Mouse (Mus musculus) heart, embryonic 14.5 days (tissue): ENCODE measurements at regions not wholly inside any gene's neighbourhood (a gene's known extent, or its start where the extent isn't known, plus 50 kb on each side); places are given as distances from the start of the nearest gene placed in this dataset.
A peak's percentile ranks its signal among the peaks of the same experiment; 100 is the strongest.

Experiments used
- ATAC-seq: fragments of 200-750 bp; cut with Nextera tagmentation; 2 replicates; pipeline ENCODE4 v1.8.0; 2017; ENCODE audit warnings: low read depth, moderate TSS enrichment; ENCODE audit not compliant: insufficient number of reproducible peaks, insufficient read depth, low FRiP score
- H3K27ac ChIP-seq, 2 experiments: fragments of 200-500 bp in 1 of 2; fragments of 300-500 bp in 1 of 2; sonication (generic) in 1 of 2; replicated peaks in 1 of 2; 2 replicates each; pipeline ENCODE4 v1.5.1; 2012 to 2014; ENCODE audit warnings: low read depth in 2 of 2, low read length in 2 of 2, control low read depth in 1 of 2, mild to moderate bottlenecking in 1 of 2, mixed read lengths in 1 of 2; ENCODE audit not compliant: control insufficient read depth in 1 of 2, insufficient read depth in 1 of 2
- H3K27me3 ChIP-seq: fragments of 300-500 bp; sonication (generic); 2 replicates; pipeline ENCODE4 v1.6.1; 2014; ENCODE audit warnings: mild to moderate bottlenecking, low read length, control low read depth; ENCODE audit not compliant: control insufficient read depth, insufficient read depth
- H3K36me3 ChIP-seq: fragments of 300-500 bp; sonication (generic); 2 replicates; pipeline ENCODE4 v1.6.1; 2014; ENCODE audit warnings: mild to moderate bottlenecking, control low read depth, low read length, mixed read lengths; ENCODE audit not compliant: control insufficient read depth, insufficient read depth
- H3K4me1 ChIP-seq, 2 experiments: fragments of 200-500 bp in 1 of 2; fragments of 300-500 bp in 1 of 2; sonication (generic) in 1 of 2; 2 replicates each; pipeline ENCODE4 v1.6.1; 2012 to 2014; ENCODE audit warnings: low read length in 2 of 2, control low read depth in 1 of 2, mixed read lengths in 1 of 2; ENCODE audit not compliant: control insufficient read depth in 2 of 2, insufficient read depth in 2 of 2
- H3K4me2 ChIP-seq: fragments of 300-500 bp; sonication (generic); 2 replicates; pipeline ENCODE4 v1.6.1; 2014; ENCODE audit warnings: mild to moderate bottlenecking, low read length
- H3K4me3 ChIP-seq, 2 experiments: fragments of 200-500 bp in 1 of 2; fragments of 300-500 bp in 1 of 2; sonication (generic) in 1 of 2; 2 replicates each; pipeline ENCODE4 v1.5.1; 2012 to 2014; ENCODE audit warnings: low read length in 2 of 2, mild to moderate bottlenecking in 2 of 2, control low read depth in 1 of 2, low read depth in 1 of 2, moderate library complexity in 1 of 2; ENCODE audit not compliant: control insufficient read depth in 1 of 2, insufficient read depth in 1 of 2
- H3K9ac ChIP-seq: fragments of 300-500 bp; sonication (generic); 2 replicates; pipeline ENCODE4 v1.6.1; 2014; ENCODE audit warnings: mild to moderate bottlenecking, low read length
- H3K9me3 ChIP-seq: fragments of 300-500 bp; sonication (generic); 2 replicates; pipeline ENCODE4 v1.6.1; 2016; ENCODE audit warnings: low read length, control low read depth; ENCODE audit not compliant: control insufficient read depth
- WGBS: fragments of 180-500 bp; shearing (Covaris S2); extraction: QIAGEN DNeasy Blood & Tissue Kit; methylation state at CpG from one replicate; pipeline ENCODE4 v1.1.7; 2014; 5-methylcytosine and 5-hydroxymethylcytosine counted together

GRCm38 (mm10) chr12:70702473-70702872 lies 122.8 kb upstream of the Frmd6 start:
- no peaks in the 10 kb centered on the region for H3K9me3 ChIP-seq
- H3K4me1 ChIP-seq = peaks cover 2 to 6% of the 10 kb centered on the region in 2 experiments; a peak in 3 of 4 replicates
- H3K27ac ChIP-seq = no peak overlapping the region
- 84% methylated on average over 5 of the region's 5 CpGs for WGBS
- H3K4me3 ChIP-seq = no peak overlapping the region
- no peaks in the 10 kb centered on the region for H3K36me3 ChIP-seq
- H3K4me2 ChIP-seq = no peak overlapping the region
- no peaks in the 10 kb centered on the region for H3K27me3 ChIP-seq
- no peak overlapping the region for H3K9ac ChIP-seq
- ATAC-seq = no peak

- Histone ChIP-seq H3K27ac (peak overlapping the region in 1 of 2 experiments; percentile 38; a peak in 1 of 4 replicates), H3K4me3 (no peak overlapping the region), H3K36me3 (no peaks in the 10 kb centered on the region), H3K4me2 (no peak overlapping the region), H3K4me1 (peaks cover 10 to 12% of the 10 kb centered on the region in 2 experiments), H3K9ac (no peak overlapping the region), H3K9me3 (no peaks in the 10 kb centered on the region), H3K27me3 (no peaks in the 10 kb centered on the region)
- no peak for ATAC-seq
- 77% methylated on average over 11 of the region's 11 CpGs for WGBS
These were observed 118.3 kb upstream of the Frmd6 start for GRCm38 (mm10) chr12:70706806-70707628.

- peaks cover 10 to 17% of the 10 kb centered on the region in 2 experiments for H3K4me1 ChIP-seq
- no peak overlapping the region for H3K9ac ChIP-seq
- H3K4me2 ChIP-seq = no peak overlapping the region
- 42% methylated on average over 6 of the region's 6 CpGs for WGBS
- no peaks in the 10 kb centered on the region for H3K9me3 ChIP-seq
- no peak overlapping the region for H3K4me3 ChIP-seq
- peak overlapping the region; percentile 12 to 38; a peak in 1 of 4 replicates for H3K27ac ChIP-seq
- H3K36me3 ChIP-seq = no peaks in the 10 kb centered on the region
- ATAC-seq = no peak
- H3K27me3 ChIP-seq = no peaks in the 10 kb centered on the region
These were observed 117.6 kb upstream of the Frmd6 start for GRCm38 (mm10) chr12:70707629-70708289.

GRCm38 (mm10) chr12:70708290-70708668 lies 117.0 kb upstream of the Frmd6 start:
- ATAC-seq = no peak
- H3K27ac ChIP-seq = no peak overlapping the region
- WGBS = 88% methylated on average over 5 of the region's 5 CpGs
- no peaks in the 10 kb centered on the region for H3K9me3 ChIP-seq
- no peak overlapping the region for H3K9ac ChIP-seq
- H3K4me3 ChIP-seq = no peak overlapping the region
- peaks cover 10 to 20% of the 10 kb centered on the region in 2 experiments for H3K4me1 ChIP-seq
- no peaks in the 10 kb centered on the region for H3K36me3 ChIP-seq
- H3K4me2 ChIP-seq = no peak overlapping the region
- no peaks in the 10 kb centered on the region for H3K27me3 ChIP-seq

- Histone ChIP-seq H3K9me3 (no peaks in the 10 kb centered on the region), H3K4me2 (no peak overlapping the region), H3K4me3 (no peak overlapping the region), H3K27ac (no peak overlapping the region), H3K4me1 (peaks cover 10 to 20% of the 10 kb centered on the region in 2 experiments), H3K27me3 (no peaks in the 10 kb centered on the region), H3K36me3 (no peaks in the 10 kb centered on the region), H3K9ac (no peak overlapping the region)
- no peak for ATAC-seq
- 90% methylated on average over 7 of the region's 7 CpGs for WGBS
These were observed 115.0 kb upstream of the Frmd6 start for GRCm38 (mm10) chr12:70710311-70710710.

- H3K36me3 ChIP-seq = no peaks in the 10 kb centered on the region
- no peaks in the 10 kb centered on the region for H3K9me3 ChIP-seq
- H3K27me3 ChIP-seq = no peaks in the 10 kb centered on the region
- no peak overlapping the region for H3K4me3 ChIP-seq
- 57% methylated on average over 5 of the region's 5 CpGs for WGBS
- no peak overlapping the region for H3K4me2 ChIP-seq
- peaks cover 10 to 20% of the 10 kb centered on the region in 2 experiments for H3K4me1 ChIP-seq
- no peak overlapping the region for H3K9ac ChIP-seq
- H3K27ac ChIP-seq = no peak overlapping the region
- ATAC-seq = no peak
These were observed 114.3 kb upstream of the Frmd6 start for GRCm38 (mm10) chr12:70711030-70711429.

- no peak overlapping the region for H3K4me2 ChIP-seq
- ATAC-seq = no peak
- WGBS = 29% methylated on average over 5 of the region's 5 CpGs
- no peak overlapping the region for H3K9ac ChIP-seq
- no peaks in the 10 kb centered on the region for H3K27me3 ChIP-seq
- H3K9me3 ChIP-seq = no peaks in the 10 kb centered on the region
- H3K36me3 ChIP-seq = no peaks in the 10 kb centered on the region
- H3K27ac ChIP-seq = no peak overlapping the region; a peak in 1 of 4 replicates
- peaks cover 8 to 14% of the 10 kb centered on the region in 2 experiments for H3K4me1 ChIP-seq
- no peak overlapping the region for H3K4me3 ChIP-seq
These were observed 112.8 kb upstream of the Frmd6 start for GRCm38 (mm10) chr12:70712322-70713024.
